Mouse (Mus musculus): ENCODE data around the gene Heatr5a.

- TF ChIP-seq TAL1 (IDR thresholded peaks at IDR 0.05; ENCODE audit: low read length) (no peak), GATA1 (IDR thresholded peaks at IDR 0.05; ENCODE audit: low read length) (no peak)
These were observed 12.5 kb upstream of the Heatr5a start for GRCm38 (mm10) chr12:51983625-51984024.
